Mouse (Mus musculus) skeletal muscle tissue, adult 2 months (tissue): ENCODE measurements at regions not wholly inside any gene's neighbourhood (a gene's known extent, or its start where the extent isn't known, plus 50 kb on each side); places are given as distances from the start of the nearest gene placed in this dataset.

Source experiments
- DNase-seq: peaks from one replicate; pipeline ENCODE4 v3.0.0-alpha.2; 2012; ENCODE audit warnings: low read depth, low spot score

- DNase-seq, result no peak
Observed at GRCm38 (mm10) chr1:30061242-30061641, 812.5 kb downstream of the Phf3 start.

- no peak for DNase-seq
Observed at GRCm38 (mm10) chr1:30060806-30061205, 812.9 kb downstream of the Phf3 start.

GRCm38 (mm10) chr1:30017596-30017995 is 856.1 kb downstream of the Phf3 start:
- DNase-seq, result peak; percentile 13

GRCm38 (mm10) chr1:30008757-30009340 is 864.9 kb downstream of the Phf3 start:
- no peak for DNase-seq
